Mouse (Mus musculus) limb, embryonic 12.5 days (tissue): ENCODE measurements around the gene Gm17416. TPM values are rescaled to one million over a fixed set of nuclear protein-coding genes. Genes with fewer than 3 reads are reported as not detected.

ENCODE experiments used
- ATAC-seq: fragments of 200-750 bp; cut with Nextera tagmentation; 2 replicates; pipeline ENCODE4 v1.8.0; 2017; ENCODE audit warnings: low read depth, moderate TSS enrichment; ENCODE audit not compliant: insufficient number of reproducible peaks, insufficient read depth, low FRiP score, low TSS enrichment
- H3K27ac ChIP-seq: fragments of 300-500 bp; sonication (generic); 2 replicates; pipeline ENCODE4 v1.5.1; 2016; ENCODE audit warnings: mild to moderate bottlenecking, moderate library complexity
- H3K27me3 ChIP-seq: fragments of 300-500 bp; sonication (generic); 2 replicates; pipeline ENCODE4 v1.6.1; 2016; ENCODE audit warnings: mild to moderate bottlenecking, moderate library complexity
- H3K36me3 ChIP-seq: fragments of 300-500 bp; sonication (generic); 2 replicates; pipeline ENCODE4 v1.6.1; 2016; ENCODE audit warnings: mild to moderate bottlenecking, moderate library complexity
- H3K4me1 ChIP-seq: fragments of 300-500 bp; sonication (generic); replicated peaks from 2 replicates; pipeline ENCODE4 v1.6.1; 2016
- H3K4me2 ChIP-seq: fragments of 300-500 bp; sonication (generic); 2 replicates; pipeline ENCODE4 v1.6.1; 2016; ENCODE audit warnings: mild to moderate bottlenecking, moderate library complexity
- H3K4me3 ChIP-seq: fragments of 300-500 bp; sonication (generic); replicated peaks from 2 replicates; pipeline ENCODE4 v1.5.1; 2016; ENCODE audit warnings: mild to moderate bottlenecking
- H3K9ac ChIP-seq: fragments of 300-500 bp; sonication (generic); replicated peaks from 2 replicates; pipeline ENCODE4 v1.6.1; 2016; ENCODE audit warnings: mild to moderate bottlenecking, moderate library complexity
- H3K9me3 ChIP-seq: fragments of 300-500 bp; sonication (generic); 2 replicates; pipeline ENCODE4 v1.6.1; 2016; ENCODE audit warnings: mild to moderate bottlenecking, moderate library complexity
- WGBS: fragments of 180-500 bp; shearing (Covaris S2); methylation state at CpG from one replicate; pipeline ENCODE4 v1.1.7; 2016; 5-methylcytosine and 5-hydroxymethylcytosine counted together
- polyA plus RNA-seq: library from polyadenylated mRNA; unstranded; fragments of >200 nt; fragmentation: Nextera tagmentation; extraction: Ambion mirVana; gene quantifications from 2 replicates; pipeline ENCODE4 v1.2.1, GENCODE M21; 2016

The Gm17416 gene
- polyA plus RNA-seq, 1 experiment from 2014 or later, result not detected

- H3K9me3 ChIP-seq, result no peaks in the 10 kb centered on the region
- no peaks in the 10 kb centered on the region for H3K4me1 ChIP-seq
- ATAC-seq, result no peak
- no peak overlapping the region for H3K9ac ChIP-seq
- H3K36me3 ChIP-seq, result no peaks in the 10 kb centered on the region
- H3K27me3 ChIP-seq, result no peaks in the 10 kb centered on the region
- H3K27ac ChIP-seq, result no peak overlapping the region
- no peak overlapping the region for H3K4me2 ChIP-seq
- WGBS, result 41% methylated on average over 6 of the region's 6 CpGs
- H3K4me3 ChIP-seq, result no peak overlapping the region
Observed at GRCm38 (mm10) chr2:152607746-152608145, 38.6 kb downstream of the Gm17416 start.

- Histone ChIP-seq H3K9ac (no peak overlapping the region), H3K27ac (no peak overlapping the region), H3K27me3 (no peaks in the 10 kb centered on the region), H3K4me1 (no peaks in the 10 kb centered on the region), H3K4me2 (no peak overlapping the region), H3K36me3 (no peaks in the 10 kb centered on the region), H3K9me3 (no peaks in the 10 kb centered on the region), H3K4me3 (no peak overlapping the region)
- 88% methylated on average over 1 of the region's 1 CpGs for WGBS
- ATAC-seq, result no peak
Observed at GRCm38 (mm10) chr2:152608719-152609118, 39.6 kb downstream of the Gm17416 start.

- Histone ChIP-seq H3K27ac (no peak overlapping the region), H3K36me3 (no peaks in the 10 kb centered on the region), H3K9me3 (no peaks in the 10 kb centered on the region), H3K27me3 (no peaks in the 10 kb centered on the region), H3K4me1 (no peaks in the 10 kb centered on the region), H3K4me2 (0 out of 2 replicates have a peak overlapping the region, but pooled peaks have one; percentile 9), H3K4me3 (no peak overlapping the region), H3K9ac (no peak overlapping the region)
- WGBS, result 20% methylated on average over 7 of the region's 8 CpGs
- no peak for ATAC-seq
Observed at GRCm38 (mm10) chr2:152612193-152612592, 43.1 kb downstream of the Gm17416 start.

- no peaks in the 10 kb centered on the region; the same call in 1 of the 2 replicates for H3K27me3 ChIP-seq
- H3K36me3 ChIP-seq, result no peaks in the 10 kb centered on the region
- ATAC-seq, result no peak
- H3K9ac ChIP-seq, result no peak overlapping the region
- no peaks in the 10 kb centered on the region for H3K4me1 ChIP-seq
- no peak overlapping the region for H3K27ac ChIP-seq
- WGBS, result 8% methylated on average over 7 of the region's 7 CpGs
- H3K4me3 ChIP-seq, result no peak overlapping the region
- no peak overlapping the region for H3K4me2 ChIP-seq
- H3K9me3 ChIP-seq, result no peaks in the 10 kb centered on the region
Observed at GRCm38 (mm10) chr2:152615563-152615962, 46.4 kb downstream of the Gm17416 start.

GRCm38 (mm10) chr2:152616470-152616869 lies 47.3 kb downstream of the Gm17416 start:
- WGBS, result 74% methylated on average over 6 of the region's 6 CpGs
- H3K9me3 ChIP-seq, result no peaks in the 10 kb centered on the region
- H3K4me2 ChIP-seq, result no peak overlapping the region
- no peak overlapping the region for H3K4me3 ChIP-seq
- no peak overlapping the region for H3K9ac ChIP-seq
- no peaks in the 10 kb centered on the region; the same call in 1 of the 2 replicates for H3K27me3 ChIP-seq
- H3K36me3 ChIP-seq, result no peaks in the 10 kb centered on the region
- H3K4me1 ChIP-seq, result no peaks in the 10 kb centered on the region
- no peak overlapping the region for H3K27ac ChIP-seq
- ATAC-seq, result no peak

GRCm38 (mm10) chr2:152617374-152617773 lies 48.2 kb downstream of the Gm17416 start:
- WGBS, result 55% methylated on average over 5 of the region's 5 CpGs
- no peak for ATAC-seq
- no peaks in the 10 kb centered on the region for H3K4me1 ChIP-seq
- H3K27ac ChIP-seq, result no peak overlapping the region
- H3K36me3 ChIP-seq, result no peaks in the 10 kb centered on the region
- no peak overlapping the region for H3K4me3 ChIP-seq
- H3K27me3 ChIP-seq, result peaks cover under 1% of the 10 kb centered on the region; the same call in 1 of the 2 replicates
- H3K9me3 ChIP-seq, result no peaks in the 10 kb centered on the region
- H3K9ac ChIP-seq, result no peak overlapping the region
- H3K4me2 ChIP-seq, result no peak overlapping the region

Other genes starting within 250 kb of the Gm17416 start
- 72.9 and 79.2 TPM in 2 replicates for gene Rbck1, start 236.7 kb upstream of the Gm17416 start, polyA plus RNA-seq
- gene Trib3, start 225.3 kb upstream of the Gm17416 start, polyA plus RNA-seq, result 3.0 and 3.6 TPM in 2 replicates
- gene Nrsn2, start 192.7 kb upstream of the Gm17416 start, polyA plus RNA-seq, result 2.2 and 3.0 TPM in 2 replicates
- 15.6 and 16.8 TPM in 2 replicates for gene Sox12, start 171.3 kb upstream of the Gm17416 start, polyA plus RNA-seq
- 74.1 and 76.6 TPM in 2 replicates for gene Zcchc3, start 154.3 kb upstream of the Gm17416 start, polyA plus RNA-seq
- 0.24 and 0.59 TPM in 2 replicates for gene 6820408C15Rik, start 153.8 kb upstream of the Gm17416 start, polyA plus RNA-seq
- gene Defb23, start 104.7 kb upstream of the Gm17416 start, polyA plus RNA-seq, result not detected in 2 replicates
- not detected in 2 replicates for gene Defb20, start 92.3 kb upstream of the Gm17416 start, polyA plus RNA-seq
- not detected in 2 replicates for gene Defb22, start 79.2 kb upstream of the Gm17416 start, polyA plus RNA-seq
- gene Defb26, start 57.6 kb upstream of the Gm17416 start, polyA plus RNA-seq, result not detected in 2 replicates
- not detected in 2 replicates for gene Defb28, start 51.1 kb upstream of the Gm17416 start, polyA plus RNA-seq
- not detected in 2 replicates for gene Defb29, start 29.2 kb upstream of the Gm17416 start, polyA plus RNA-seq
- gene Defb21, start 3.4 kb downstream of the Gm17416 start, polyA plus RNA-seq, result not detected in 2 replicates
- gene Defb19, start 11.0 kb downstream of the Gm17416 start, polyA plus RNA-seq, result not detected in 2 replicates
- gene Defb45, start 30.1 kb downstream of the Gm17416 start, polyA plus RNA-seq, result not detected in 2 replicates
- not detected in 2 replicates for gene Defb36, start 35.0 kb downstream of the Gm17416 start, polyA plus RNA-seq
- not detected in 2 replicates for gene Defb25, start 53.7 kb downstream of the Gm17416 start, polyA plus RNA-seq
- 0.87 and 1.1 TPM in 2 replicates for gene Rem1, start 57.6 kb downstream of the Gm17416 start, polyA plus RNA-seq
- gene H13, start 100.1 kb downstream of the Gm17416 start, polyA plus RNA-seq, result 129 and 135 TPM in 2 replicates
- 36.3 and 39.2 TPM in 2 replicates for gene Mcts2, start 117.7 kb downstream of the Gm17416 start, polyA plus RNA-seq
- 299 and 330 TPM in 2 replicates for gene Id1, start 166.9 kb downstream of the Gm17416 start, polyA plus RNA-seq
- gene Cox4i2, start 184.8 kb downstream of the Gm17416 start, polyA plus RNA-seq, result 29.9 and 30.6 TPM in 2 replicates